Mouse (Mus musculus) neural tube, embryonic 12.5 days (tissue): ENCODE results near the gene Foxn1. TPM values are rescaled to one million over a fixed set of nuclear protein-coding genes. Genes with fewer than 3 reads are reported as not detected.
A peak's percentile ranks its signal among the peaks of the same experiment; 100 is the strongest.

ENCODE experiments used
- ATAC-seq: fragments of 200-750 bp; cut with Nextera tagmentation; 2 replicates; pipeline ENCODE4 v1.8.0; 2017; ENCODE audit warnings: low read depth, mild to moderate bottlenecking, moderate TSS enrichment, moderate library complexity; ENCODE audit not compliant: low FRiP score
- H3K27ac ChIP-seq: fragments of 300-500 bp; sonication (generic); 2 replicates; pipeline ENCODE4 v1.5.1; 2016
- H3K27me3 ChIP-seq: fragments of 300-500 bp; sonication (generic); replicated peaks from 2 replicates; pipeline ENCODE4 v1.6.1; 2016; ENCODE audit warnings: mild to moderate bottlenecking
- H3K36me3 ChIP-seq: fragments of 300-500 bp; sonication (generic); 2 replicates; pipeline ENCODE4 v1.6.1; 2016; ENCODE audit warnings: mild to moderate bottlenecking
- H3K4me1 ChIP-seq: fragments of 300-500 bp; sonication (generic); 2 replicates; pipeline ENCODE4 v1.6.1; 2016
- H3K4me2 ChIP-seq: fragments of 300-500 bp; sonication (generic); replicated peaks from 2 replicates; pipeline ENCODE4 v1.6.1; 2016; ENCODE audit warnings: mild to moderate bottlenecking
- H3K4me3 ChIP-seq: fragments of 300-500 bp; sonication (generic); 2 replicates; pipeline ENCODE4 v1.5.1; 2016
- H3K9ac ChIP-seq: fragments of 300-500 bp; sonication (generic); 2 replicates; pipeline ENCODE4 v1.6.1; 2016; ENCODE audit warnings: mild to moderate bottlenecking
- H3K9me3 ChIP-seq: fragments of 300-500 bp; sonication (generic); 2 replicates; pipeline ENCODE4 v1.6.1; 2016; ENCODE audit warnings: mild to moderate bottlenecking
- WGBS: fragments of 180-500 bp; shearing (Covaris S2); methylation state at CpG from one replicate; pipeline ENCODE4 v1.1.7; 2016; 5-methylcytosine and 5-hydroxymethylcytosine counted together
- polyA plus RNA-seq: library from polyadenylated mRNA; unstranded; fragments of >200 nt; fragmentation: Nextera tagmentation; extraction: Ambion mirVana; gene quantifications from 2 replicates; pipeline ENCODE4 v1.2.1, GENCODE M21; 2016

Gene Foxn1
- polyA plus RNA-seq, 1 experiment from 2014 or later = not detected

DNA sequence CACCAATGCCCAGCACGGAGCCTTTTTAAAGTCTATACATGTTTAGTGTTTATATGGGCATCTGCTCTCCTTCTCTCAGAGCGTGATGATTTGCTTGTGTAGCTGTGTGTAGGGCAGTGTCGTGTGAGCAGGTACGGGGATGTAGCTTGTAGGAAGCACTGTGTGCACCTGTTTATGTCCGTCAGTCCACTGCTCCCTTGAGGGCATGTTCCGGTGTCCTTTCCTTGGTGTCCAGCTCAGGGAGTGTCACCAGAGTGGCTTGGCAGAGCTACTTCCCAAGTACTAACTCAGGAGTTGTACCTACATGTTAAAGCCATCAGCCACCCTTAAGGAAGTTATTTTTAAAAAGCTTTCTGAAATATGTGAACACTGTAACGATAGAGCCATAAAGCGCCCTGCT is 49.3 kb downstream of the Foxn1 start:
- Histone ChIP-seq H3K27ac (no peak overlapping the region), H3K4me2 (no peak overlapping the region), H3K27me3 (no peaks in the 10 kb centered on the region), H3K36me3 (peaks cover 82% of the 10 kb centered on the region), H3K9ac (no peak overlapping the region), H3K4me3 (no peak overlapping the region), H3K4me1 (no peaks in the 10 kb centered on the region), H3K9me3 (no peaks in the 10 kb centered on the region)
- no peak for ATAC-seq
- 95% methylated on average over 8 of the region's 8 CpGs for WGBS

DNA sequence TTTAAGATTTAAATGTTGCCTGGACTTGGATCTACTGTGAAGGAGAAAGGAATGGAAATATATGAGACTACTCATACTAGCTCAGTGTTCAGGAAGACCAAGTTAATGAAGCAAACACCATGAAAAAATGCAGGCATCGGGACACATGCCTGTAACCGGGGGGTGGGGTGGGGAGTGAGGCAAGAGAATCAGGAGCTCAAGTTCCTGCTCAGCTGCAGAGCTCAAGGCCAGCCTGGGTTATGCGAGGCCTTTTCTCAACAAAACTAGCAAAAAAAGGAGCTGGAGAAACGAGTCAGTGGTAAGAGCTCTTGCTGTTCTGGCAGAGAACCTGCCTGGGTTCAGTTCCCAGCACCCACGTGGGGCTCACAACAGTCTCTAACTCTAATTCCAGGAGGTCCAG is 52.4 kb downstream of the Foxn1 start:
- 86% methylated on average over 5 of the region's 5 CpGs for WGBS
- Histone ChIP-seq H3K4me3 (no peak overlapping the region), H3K27ac (no peak overlapping the region), H3K9me3 (no peaks in the 10 kb centered on the region), H3K4me2 (no peak overlapping the region), H3K4me1 (peaks cover 4% of the 10 kb centered on the region), H3K36me3 (peaks cover 55% of the 10 kb centered on the region), H3K27me3 (no peaks in the 10 kb centered on the region), H3K9ac (no peak overlapping the region)
- ATAC-seq = no peak

DNA sequence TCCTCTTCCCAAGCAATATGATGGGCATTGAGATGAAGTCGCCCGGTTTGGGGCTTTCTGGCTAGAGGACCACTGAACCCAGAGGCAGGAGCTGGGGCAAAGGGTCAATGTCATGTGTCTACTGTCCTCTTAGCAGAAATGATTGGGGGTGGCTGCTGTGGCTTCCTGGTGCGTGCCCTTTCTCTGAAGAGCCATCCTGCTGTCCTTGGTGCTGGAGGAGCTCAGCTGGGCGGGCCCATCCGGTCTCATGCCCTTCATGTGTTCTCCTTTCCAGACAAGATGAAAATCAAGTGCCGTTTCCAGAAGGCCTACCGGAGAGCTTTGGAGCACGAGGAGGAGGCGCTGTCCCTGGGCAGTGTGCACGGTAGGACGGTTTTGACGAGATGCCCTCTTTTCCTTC is 53.7 kb downstream of the Foxn1 start:
- H3K4me2 ChIP-seq = no peak overlapping the region
- no peak for ATAC-seq
- no peak overlapping the region for H3K27ac ChIP-seq
- peaks cover 9% of the 10 kb centered on the region for H3K4me1 ChIP-seq
- WGBS = 97% methylated on average over 12 of the region's 12 CpGs
- no peak overlapping the region for H3K9ac ChIP-seq
- H3K9me3 ChIP-seq = no peaks in the 10 kb centered on the region
- peaks cover 45% of the 10 kb centered on the region for H3K36me3 ChIP-seq
- H3K4me3 ChIP-seq = no peak overlapping the region
- no peaks in the 10 kb centered on the region for H3K27me3 ChIP-seq

DNA sequence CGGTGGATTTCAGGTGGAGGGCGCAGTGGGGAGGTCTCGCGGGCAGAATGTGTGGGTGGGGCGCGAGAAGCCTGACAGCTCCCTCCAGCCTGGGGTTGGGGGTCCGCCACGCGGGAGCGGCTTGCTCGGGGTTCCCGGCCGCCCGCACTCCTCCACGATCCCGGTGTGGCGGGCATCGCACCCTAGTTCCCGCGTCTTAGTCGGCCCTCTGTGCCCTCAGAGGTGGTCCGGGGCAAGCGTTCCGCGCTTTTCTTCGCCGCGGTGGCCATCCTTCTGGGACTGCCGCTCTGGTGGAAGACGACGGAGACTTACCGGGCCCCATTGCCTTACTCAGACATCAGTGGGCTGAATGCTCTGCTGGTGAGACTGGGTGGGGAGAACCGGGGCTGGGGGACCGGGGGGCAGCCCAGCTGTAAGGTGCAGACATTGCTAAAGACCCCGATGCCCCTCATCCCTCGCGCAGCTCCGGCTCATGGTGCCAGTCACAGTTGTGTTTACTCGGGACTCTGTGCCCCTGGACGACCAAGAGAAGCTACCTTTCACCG is 57.8 kb downstream of the Foxn1 start:
- H3K27me3 ChIP-seq = no peaks in the 10 kb centered on the region
- peak; percentile 64 for ATAC-seq
- H3K4me1 ChIP-seq = peaks cover 9% of the 10 kb centered on the region
- H3K4me3 ChIP-seq = peak overlapping the region; percentile 92
- H3K9ac ChIP-seq = peak overlapping the region; percentile 81
- H3K27ac ChIP-seq = no peak overlapping the region
- 1% methylated on average over 41 of the region's 41 CpGs for WGBS
- no peaks in the 10 kb centered on the region for H3K9me3 ChIP-seq
- H3K4me2 ChIP-seq = peak overlapping the region; percentile 91
- peaks cover 14% of the 10 kb centered on the region for H3K36me3 ChIP-seq

DNA sequence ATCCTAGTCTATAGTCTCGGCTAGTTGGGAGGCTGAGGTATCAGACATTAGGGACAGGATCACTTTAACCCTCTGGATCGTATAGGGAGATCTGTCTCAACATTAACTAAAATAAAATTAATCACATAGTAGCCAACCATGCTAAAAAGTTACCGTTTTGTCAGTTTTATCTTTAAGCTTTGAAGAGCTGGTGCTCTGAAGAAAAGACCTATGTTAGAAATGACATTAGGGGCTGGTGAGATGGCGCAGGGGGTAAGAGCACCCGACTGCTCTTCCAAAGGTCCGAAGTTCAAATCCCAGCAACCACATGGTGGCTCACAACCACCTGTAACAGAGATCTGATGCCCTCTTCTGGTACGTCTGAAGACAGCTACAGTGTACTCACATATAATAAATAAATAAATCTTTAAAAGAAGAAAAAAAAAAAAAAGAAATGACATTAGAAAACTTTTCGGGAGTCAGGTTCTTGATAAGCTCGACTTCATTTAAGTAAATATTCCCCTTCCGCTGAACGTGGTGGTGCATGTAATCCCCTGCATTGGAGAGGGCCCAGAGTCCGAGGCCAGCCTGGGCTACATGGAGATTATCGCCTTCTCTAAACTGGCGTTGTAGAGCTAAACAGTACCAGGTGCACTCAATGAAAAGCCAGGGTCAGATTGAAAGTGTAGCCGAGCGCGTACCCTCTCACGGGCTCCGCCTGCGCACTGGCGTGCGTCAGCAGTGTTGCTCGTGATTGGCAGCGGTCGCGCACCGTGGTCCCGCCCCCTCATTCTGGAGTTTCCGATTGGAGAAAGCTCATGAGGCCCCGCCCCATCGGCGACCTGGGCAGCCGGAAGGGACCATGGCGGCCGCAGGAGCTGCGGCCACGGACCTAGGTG is 58.5 kb downstream of the Foxn1 start, which contains the start of gene Pigs:
Pigs (plus strand) TSS at position 782 of the 878 bp plus-strand sequence.
- Histone ChIP-seq H3K9ac (peak within 1 kb of the TSS; percentile 81), H3K9me3 (no peaks in the 10 kb centered on the region), H3K27me3 (no peaks in the 10 kb centered on the region), H3K27ac (no peak within 1 kb of the TSS), H3K36me3 (peaks cover 7% of the 10 kb centered on the region), H3K4me1 (peaks cover 13% of the 10 kb centered on the region), H3K4me3 (peak within 1 kb of the TSS; percentile 92), H3K4me2 (peak within 1 kb of the TSS; percentile 91)
- ATAC-seq = peak; percentile 91
- 14% methylated on average over 37 of the region's 37 CpGs for WGBS

DNA sequence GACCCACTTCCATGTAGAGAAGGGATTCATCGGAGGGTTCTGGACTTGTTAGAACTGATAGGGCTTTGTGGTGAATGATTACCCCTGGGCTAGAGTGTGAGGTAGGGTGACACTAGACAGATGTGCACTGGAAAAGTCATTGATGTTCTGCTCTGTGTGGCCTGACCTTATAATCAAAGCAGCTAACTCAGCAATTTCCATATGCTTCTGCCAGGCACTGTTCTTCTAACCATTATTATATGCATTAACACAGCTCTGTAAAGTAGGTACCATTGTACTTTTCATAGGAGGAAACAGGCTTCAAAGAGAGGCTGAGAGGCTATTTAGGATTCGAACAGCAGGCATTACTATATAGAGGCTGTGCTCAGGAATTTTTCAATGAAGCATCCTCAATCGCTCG is 59.1 kb downstream of the Foxn1 start:
- ATAC-seq = no peak

DNA sequence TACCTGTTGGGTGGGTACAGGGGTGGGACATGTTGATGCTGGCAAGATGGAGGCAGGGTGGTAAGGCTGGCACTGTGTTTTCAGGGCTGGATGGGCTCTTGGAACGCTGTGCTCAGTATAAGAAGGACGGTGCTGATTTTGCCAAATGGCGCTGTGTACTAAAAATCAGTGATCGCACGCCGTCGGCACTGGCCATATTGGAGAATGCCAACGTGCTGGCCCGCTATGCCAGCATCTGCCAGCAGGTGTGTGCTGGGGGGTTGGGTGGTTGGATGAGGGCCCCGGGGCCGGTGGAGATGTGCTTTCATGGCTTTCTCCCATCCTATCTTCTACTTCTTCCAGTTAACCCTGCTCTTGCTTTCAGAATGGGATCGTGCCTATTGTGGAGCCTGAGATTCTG is 61.4 kb downstream of the Foxn1 start:
- ATAC-seq = no peak
- Histone ChIP-seq H3K9me3 (no peaks in the 10 kb centered on the region), H3K9ac (no peak overlapping the region), H3K4me1 (peaks cover 20% of the 10 kb centered on the region), H3K27me3 (no peaks in the 10 kb centered on the region), H3K4me3 (no peak overlapping the region), H3K4me2 (0 out of 2 replicates have a peak overlapping the region, but pooled peaks have one; percentile 7), H3K36me3 (peaks cover 15% of the 10 kb centered on the region), H3K27ac (no peak overlapping the region)
- 96% methylated on average over 12 of the region's 12 CpGs for WGBS

More for the DNA sequence above, 59.1 kb downstream of the Foxn1 start:
- H3K36me3 ChIP-seq = peaks cover under 1% of the 10 kb centered on the region
- H3K4me1 ChIP-seq = peaks cover 19% of the 10 kb centered on the region
- H3K27me3 ChIP-seq = no peaks in the 10 kb centered on the region
- no peak overlapping the region for H3K27ac ChIP-seq
- H3K4me2 ChIP-seq = no peak overlapping the region
- no peaks in the 10 kb centered on the region for H3K9me3 ChIP-seq
- H3K9ac ChIP-seq = no peak overlapping the region
- WGBS = 89% methylated on average over 4 of the region's 4 CpGs
- no peak overlapping the region for H3K4me3 ChIP-seq

DNA sequence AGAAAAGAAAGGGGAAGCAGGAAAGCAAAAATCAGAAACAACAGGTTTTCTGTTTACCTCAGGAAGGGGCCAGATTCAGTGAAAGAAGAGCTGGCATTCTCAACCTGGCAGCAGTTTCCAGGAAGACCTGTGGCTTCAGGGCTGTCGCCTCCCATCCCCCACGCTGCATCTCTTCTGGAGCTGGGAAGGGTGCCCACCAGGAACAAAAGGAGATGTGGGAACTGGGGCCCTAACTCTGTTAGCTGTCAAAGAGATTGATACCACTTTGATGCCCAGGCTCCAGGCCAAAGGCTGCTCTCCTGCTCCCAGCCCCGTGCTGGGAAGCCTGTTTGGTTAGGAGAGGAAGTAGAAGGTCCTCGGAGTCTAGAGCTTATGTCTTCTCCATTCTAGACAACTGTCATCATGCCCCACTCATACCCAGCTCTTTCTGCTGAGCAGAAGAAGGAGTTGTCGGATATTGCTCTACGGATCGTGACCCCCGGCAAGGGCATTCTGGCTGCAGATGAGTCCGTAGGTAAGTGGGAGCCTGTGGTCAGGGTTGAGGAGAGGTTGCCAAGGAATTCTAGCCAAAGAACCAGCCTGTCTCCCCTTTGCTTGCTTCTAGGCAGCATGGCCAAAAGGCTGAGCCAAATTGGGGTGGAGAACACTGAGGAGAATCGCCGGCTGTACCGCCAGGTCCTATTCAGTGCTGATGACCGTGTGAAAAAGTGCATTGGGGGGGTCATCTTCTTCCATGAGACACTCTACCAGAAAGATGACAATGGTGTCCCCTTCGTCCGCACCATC is 62.2 kb downstream of the Foxn1 start:
- Histone ChIP-seq H3K4me1 (peaks cover 18% of the 10 kb centered on the region), H3K9ac (no peak overlapping the region), H3K4me3 (no peak overlapping the region), H3K27me3 (no peaks in the 10 kb centered on the region), H3K9me3 (no peaks in the 10 kb centered on the region), H3K27ac (no peak overlapping the region), H3K4me2 (peak overlapping the region; percentile 48; the same call in 1 of the 2 replicates), H3K36me3 (peaks cover 21% of the 10 kb centered on the region)
- ATAC-seq = no peak
- WGBS = 80% methylated on average over 15 of the region's 15 CpGs

DNA sequence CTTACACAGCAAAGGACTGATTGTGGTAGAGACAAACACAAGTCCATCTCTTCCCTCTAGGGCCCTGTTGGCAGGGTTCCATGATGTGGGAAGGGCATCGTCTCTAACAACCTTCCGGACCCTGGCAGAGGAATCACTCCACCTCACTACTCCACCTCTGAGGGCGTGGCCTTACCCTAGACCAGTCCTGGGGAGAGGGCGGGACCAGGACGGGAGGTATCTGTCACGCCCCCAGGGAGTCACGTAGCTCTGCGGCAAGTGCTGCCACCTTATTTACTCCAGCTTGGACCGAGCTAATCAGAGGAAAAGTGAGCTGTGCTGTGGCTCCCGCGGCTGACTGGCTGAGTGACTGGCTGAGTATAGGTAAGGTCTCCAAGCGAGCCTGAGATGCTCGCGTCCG is 63.5 kb downstream of the Foxn1 start, which contains the start of gene Aldoc:
Aldoc (plus strand) TSS at position 109 of the 400 bp plus-strand sequence.
- peak; percentile 74; the same call in 1 of the 2 replicates for ATAC-seq
- H3K9me3 ChIP-seq = no peaks in the 10 kb centered on the region
- WGBS = 9% methylated on average over 15 of the region's 15 CpGs
- H3K27ac ChIP-seq = no peak within 1 kb of the TSS
- no peak within 1 kb of the TSS for H3K9ac ChIP-seq
- H3K4me3 ChIP-seq = no peak within 1 kb of the TSS
- no peaks in the 10 kb centered on the region for H3K27me3 ChIP-seq
- H3K4me1 ChIP-seq = peaks cover 11% of the 10 kb centered on the region; the same call in 1 of the 2 replicates
- peak within 1 kb of the TSS; percentile 48 for H3K4me2 ChIP-seq
- H3K36me3 ChIP-seq = peaks cover 34% of the 10 kb centered on the region

DNA sequence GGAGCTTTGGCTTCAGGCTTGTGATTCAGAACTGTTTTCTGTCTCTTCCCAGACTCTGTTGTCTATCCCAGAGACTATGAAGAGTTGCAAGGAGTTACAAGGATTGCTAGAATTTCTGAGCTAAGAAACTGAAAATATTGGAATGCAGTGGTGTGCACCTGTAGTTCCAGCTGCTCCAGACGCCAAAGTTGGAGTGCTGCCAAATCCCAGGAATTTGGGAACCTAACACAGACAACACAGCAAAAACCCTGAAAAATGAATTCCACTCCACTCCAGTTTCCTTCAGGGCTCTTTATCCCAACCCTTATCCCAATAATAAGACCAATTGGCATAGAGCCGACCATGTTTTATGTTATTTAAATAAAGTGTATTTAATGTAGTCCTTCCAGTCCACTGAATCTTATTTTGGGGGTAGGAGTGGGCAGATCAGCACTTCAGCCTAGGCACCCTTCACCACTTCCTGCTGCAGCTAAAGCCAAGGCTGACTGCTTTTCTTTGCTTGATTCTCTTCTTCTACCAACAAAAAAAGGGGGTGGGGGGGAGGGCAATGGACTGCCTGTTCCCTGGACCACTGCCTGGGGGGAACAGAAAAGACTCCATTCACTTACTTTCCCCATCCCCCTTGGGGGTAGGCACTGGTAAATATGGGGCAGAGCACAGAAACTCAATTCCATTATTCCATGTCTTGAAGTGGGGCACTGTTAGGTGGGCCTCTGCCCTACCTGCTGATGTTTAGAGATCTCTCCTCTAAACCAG is 64.1 kb downstream of the Foxn1 start:
- H3K9ac ChIP-seq = no peak overlapping the region
- peaks cover 40% of the 10 kb centered on the region for H3K36me3 ChIP-seq
- no peak overlapping the region for H3K4me3 ChIP-seq
- peak overlapping the region; percentile 48 for H3K4me2 ChIP-seq
- no peak for ATAC-seq
- 71% methylated on average over 2 of the region's 2 CpGs for WGBS
- no peaks in the 10 kb centered on the region for H3K27me3 ChIP-seq
- peaks cover 11% of the 10 kb centered on the region; the same call in 1 of the 2 replicates for H3K4me1 ChIP-seq
- no peak overlapping the region for H3K27ac ChIP-seq
- no peaks in the 10 kb centered on the region for H3K9me3 ChIP-seq

DNA sequence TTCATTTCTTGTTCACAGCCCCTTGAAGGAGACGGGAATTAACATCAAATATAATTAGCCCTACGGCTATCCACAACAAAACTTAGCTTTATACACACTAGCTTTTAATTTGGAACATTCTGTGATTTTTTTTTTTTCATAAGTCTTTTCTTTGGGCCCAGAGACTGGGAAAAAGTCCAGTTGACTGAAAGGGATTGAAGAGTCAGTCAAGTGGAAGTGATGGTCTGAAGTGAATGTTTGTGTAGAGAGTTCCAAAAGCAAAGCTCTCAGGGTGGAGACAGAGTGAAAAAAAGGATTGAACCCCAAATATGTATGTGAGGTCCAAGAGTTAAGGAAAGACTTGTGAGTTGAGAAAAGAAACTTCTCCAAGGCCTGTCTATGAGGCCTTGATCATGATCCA is 67.9 kb downstream of the Foxn1 start:
- no peak for ATAC-seq
- no peaks in the 10 kb centered on the region for H3K9me3 ChIP-seq
- no peaks in the 10 kb centered on the region for H3K27me3 ChIP-seq
- no peak overlapping the region for H3K27ac ChIP-seq
- H3K4me2 ChIP-seq = no peak overlapping the region
- 92% methylated on average over 2 of the region's 2 CpGs for WGBS
- no peak overlapping the region for H3K4me3 ChIP-seq
- H3K9ac ChIP-seq = no peak overlapping the region
- peaks cover 11% of the 10 kb centered on the region; the same call in 1 of the 2 replicates for H3K4me1 ChIP-seq
- peaks cover 77% of the 10 kb centered on the region for H3K36me3 ChIP-seq
